Mouse (Mus musculus) left cerebral cortex, adult 6 months (tissue): ENCODE data around the gene Gm10190. TPM values are rescaled to one million over a fixed set of nuclear protein-coding genes. Genes with fewer than 3 reads are reported as not detected.

Source experiments
- long read RNA-seq, 2 experiments: library from polyadenylated mRNA; unstranded; transcript quantifications; one replicate each; pipeline ENCODE4 v2.0.0; 2019 to 2020
- polyA plus RNA-seq: library from polyadenylated mRNA; unstranded; fragments of <200 nt; fragmentation: Nextera tagmentation; gene quantifications from 2 replicates; pipeline ENCODE4 v1.2.3, GENCODE M21; 2021

Gm10190 gene
- polyA plus RNA-seq, result 0.74 and 1.0 TPM in 2 replicates
- long read RNA-seq, experiment 1, partial matches to known transcripts, result 0 of 2 reads
- long read RNA-seq, experiment 1, other reads (novel, unspliced or antisense), result 0 of 2 reads
- long read RNA-seq, experiment 2, partial matches to known transcripts, result 0 of 2 reads
- long read RNA-seq, experiment 2, other reads (novel, unspliced or antisense), result 0 of 2 reads

DNA sequence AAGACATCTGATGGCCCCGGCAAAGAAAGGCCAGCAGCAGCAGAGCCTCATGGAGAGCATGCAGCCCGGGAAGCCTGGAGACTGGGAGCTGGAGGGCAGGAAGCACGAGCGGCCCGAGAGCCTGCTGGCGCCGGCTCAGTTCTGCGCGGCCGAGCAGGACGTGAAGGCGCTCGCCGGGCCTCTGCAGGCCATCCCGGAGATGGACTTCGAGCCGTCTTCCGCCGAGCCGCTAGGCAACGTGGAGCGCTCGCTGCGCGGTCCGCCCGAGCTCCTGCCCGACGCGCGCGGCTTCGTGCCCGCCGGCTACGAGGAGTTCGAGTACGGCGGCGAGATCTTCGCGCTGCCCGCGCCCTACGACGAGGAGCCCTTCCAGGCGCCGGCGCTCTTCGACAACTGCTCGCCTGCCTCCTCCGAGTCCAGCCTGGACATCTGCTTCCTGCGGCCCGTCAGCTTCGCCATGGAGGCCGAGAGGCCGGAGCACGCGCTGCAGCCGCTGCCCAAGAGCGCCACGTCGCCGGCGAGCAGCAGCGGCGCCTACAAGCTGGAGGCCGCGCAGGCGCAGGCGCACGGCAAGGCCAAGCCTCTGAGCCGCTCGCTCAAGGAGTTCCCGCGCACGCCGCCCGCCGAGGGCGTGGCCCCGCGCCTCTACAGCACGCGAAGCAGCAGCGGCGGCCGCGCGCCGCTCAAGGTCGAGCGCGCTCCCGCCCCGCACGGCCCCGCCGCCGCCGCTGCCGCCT, at the start of gene Gm10190:
Gene Gm10190 (minus strand): TSS at position 553 of the 737 bp plus-strand sequence.

Other genes starting within 250 kb of the Gm10190 start
- gene Galm, start 246.1 kb downstream of the Gm10190 start, polyA plus RNA-seq, result 1.2 and 1.6 TPM in 2 replicates
- 21.6 and 30.9 TPM in 2 replicates for gene Srsf7, start 166.2 kb downstream of the Gm10190 start, polyA plus RNA-seq
- 0.10 and 0.18 TPM in 2 replicates for gene Ttc39d, start 166.1 kb downstream of the Gm10190 start, polyA plus RNA-seq
- 10.7 and 13.6 TPM in 2 replicates for gene Gemin6, start 149.1 kb downstream of the Gm10190 start, polyA plus RNA-seq
- gene Morn2, start 83.3 kb downstream of the Gm10190 start, polyA plus RNA-seq, result 48.7 and 53.2 TPM in 2 replicates
- gene Dhx57, start 83.1 kb downstream of the Gm10190 start, polyA plus RNA-seq, result 5.3 and 7.8 TPM in 2 replicates
- gene Arhgef33, start 66.1 kb downstream of the Gm10190 start, polyA plus RNA-seq, result 0.61 and 2.7 TPM in 2 replicates
- gene Sos1, start 106.9 kb upstream of the Gm10190 start, polyA plus RNA-seq, result 2.9 and 3.0 TPM in 2 replicates
- gene Cdkl4, start 204.3 kb upstream of the Gm10190 start, polyA plus RNA-seq, result 10.9 and 14.7 TPM in 2 replicates